Mouse (Mus musculus) neural tube, embryonic 12.5 days (tissue): ENCODE results near the gene Lhx4. TPM values are rescaled to one million over a fixed set of nuclear protein-coding genes. Genes with fewer than 3 reads are reported as not detected.

Experiments
- ATAC-seq: fragments of 200-750 bp; cut with Nextera tagmentation; 2 replicates; pipeline ENCODE4 v1.8.0; 2017; ENCODE audit warnings: low read depth, mild to moderate bottlenecking, moderate TSS enrichment, moderate library complexity; ENCODE audit not compliant: low FRiP score
- H3K27ac ChIP-seq: fragments of 300-500 bp; sonication (generic); 2 replicates; pipeline ENCODE4 v1.5.1; 2016
- H3K27me3 ChIP-seq: fragments of 300-500 bp; sonication (generic); replicated peaks from 2 replicates; pipeline ENCODE4 v1.6.1; 2016; ENCODE audit warnings: mild to moderate bottlenecking
- H3K36me3 ChIP-seq: fragments of 300-500 bp; sonication (generic); 2 replicates; pipeline ENCODE4 v1.6.1; 2016; ENCODE audit warnings: mild to moderate bottlenecking
- H3K4me1 ChIP-seq: fragments of 300-500 bp; sonication (generic); 2 replicates; pipeline ENCODE4 v1.6.1; 2016
- H3K4me2 ChIP-seq: fragments of 300-500 bp; sonication (generic); replicated peaks from 2 replicates; pipeline ENCODE4 v1.6.1; 2016; ENCODE audit warnings: mild to moderate bottlenecking
- H3K4me3 ChIP-seq: fragments of 300-500 bp; sonication (generic); 2 replicates; pipeline ENCODE4 v1.5.1; 2016
- H3K9ac ChIP-seq: fragments of 300-500 bp; sonication (generic); 2 replicates; pipeline ENCODE4 v1.6.1; 2016; ENCODE audit warnings: mild to moderate bottlenecking
- H3K9me3 ChIP-seq: fragments of 300-500 bp; sonication (generic); 2 replicates; pipeline ENCODE4 v1.6.1; 2016; ENCODE audit warnings: mild to moderate bottlenecking
- WGBS: fragments of 180-500 bp; shearing (Covaris S2); methylation state at CpG from one replicate; pipeline ENCODE4 v1.1.7; 2016; 5-methylcytosine and 5-hydroxymethylcytosine counted together
- polyA plus RNA-seq: library from polyadenylated mRNA; unstranded; fragments of >200 nt; fragmentation: Nextera tagmentation; extraction: Ambion mirVana; gene quantifications from 2 replicates; pipeline ENCODE4 v1.2.1, GENCODE M21; 2016

Lhx4 gene
- polyA plus RNA-seq: 12.3 and 22.8 TPM in 2 replicates

- no peak within 1 kb of the TSS for H3K9ac ChIP-seq
- H3K27ac ChIP-seq: no peak within 1 kb of the TSS
- WGBS: 64% methylated on average over 6 of the region's 6 CpGs
- H3K9me3 ChIP-seq: no peaks in the 10 kb centered on the region
- H3K4me2 ChIP-seq: no peak within 1 kb of the TSS
- ATAC-seq: peak; percentile 48; the same call in 1 of the 2 replicates
- peaks cover 6% of the 10 kb centered on the region for H3K4me1 ChIP-seq
- H3K36me3 ChIP-seq: no peaks in the 10 kb centered on the region
- H3K27me3 ChIP-seq: peaks cover 81% of the 10 kb centered on the region
- H3K4me3 ChIP-seq: no peak within 1 kb of the TSS
Observed at GRCm38 (mm10) chr1:155751484-155752255, at the start of gene Lhx4. Lhx4 (minus strand) TSS chr1:155751684.

GRCm38 (mm10) chr1:155798000-155798399 lies 46.5 kb upstream of the Lhx4 start:
- Histone ChIP-seq H3K9ac (no peak overlapping the region), H3K27me3 (no peaks in the 10 kb centered on the region), H3K36me3 (peaks cover 22% of the 10 kb centered on the region), H3K4me2 (no peak overlapping the region), H3K4me3 (no peak overlapping the region), H3K4me1 (no peaks in the 10 kb centered on the region), H3K27ac (no peak overlapping the region), H3K9me3 (no peaks in the 10 kb centered on the region)
- 90% methylated on average over 4 of the region's 4 CpGs for WGBS
- ATAC-seq: no peak

GRCm38 (mm10) chr1:155797425-155797824 lies 45.9 kb upstream of the Lhx4 start:
- peaks cover 20% of the 10 kb centered on the region for H3K36me3 ChIP-seq
- H3K27me3 ChIP-seq: no peaks in the 10 kb centered on the region
- H3K4me3 ChIP-seq: no peak overlapping the region
- no peaks in the 10 kb centered on the region for H3K4me1 ChIP-seq
- WGBS: 90% methylated on average over 4 of the region's 4 CpGs
- H3K27ac ChIP-seq: no peak overlapping the region
- no peaks in the 10 kb centered on the region for H3K9me3 ChIP-seq
- no peak for ATAC-seq
- no peak overlapping the region for H3K4me2 ChIP-seq
- no peak overlapping the region for H3K9ac ChIP-seq

- Histone ChIP-seq H3K4me1 (no peaks in the 10 kb centered on the region), H3K27me3 (no peaks in the 10 kb centered on the region), H3K4me2 (no peak overlapping the region), H3K27ac (no peak overlapping the region), H3K9me3 (no peaks in the 10 kb centered on the region), H3K36me3 (peaks cover 20% of the 10 kb centered on the region), H3K4me3 (no peak overlapping the region), H3K9ac (no peak overlapping the region)
- 79% methylated on average over 11 of the region's 11 CpGs for WGBS
- no peak for ATAC-seq
Observed at GRCm38 (mm10) chr1:155796757-155797405, 45.4 kb upstream of the Lhx4 start.

- Histone ChIP-seq H3K4me2 (no peak overlapping the region), H3K4me3 (no peak overlapping the region), H3K9me3 (no peaks in the 10 kb centered on the region), H3K27ac (no peak overlapping the region), H3K4me1 (peaks cover 6% of the 10 kb centered on the region), H3K9ac (no peak overlapping the region), H3K36me3 (peaks cover 20% of the 10 kb centered on the region), H3K27me3 (no peaks in the 10 kb centered on the region)
- no peak for ATAC-seq
- WGBS: 93% methylated on average over 5 of the region's 5 CpGs
Observed at GRCm38 (mm10) chr1:155795791-155796233, 44.3 kb upstream of the Lhx4 start.

- H3K4me2 ChIP-seq: no peak overlapping the region
- no peak for ATAC-seq
- peaks cover 20% of the 10 kb centered on the region for H3K36me3 ChIP-seq
- H3K4me3 ChIP-seq: no peak overlapping the region
- H3K4me1 ChIP-seq: peaks cover 16% of the 10 kb centered on the region
- H3K27me3 ChIP-seq: no peaks in the 10 kb centered on the region
- H3K9ac ChIP-seq: no peak overlapping the region
- 84% methylated on average over 6 of the region's 6 CpGs for WGBS
- no peak overlapping the region for H3K27ac ChIP-seq
- H3K9me3 ChIP-seq: no peaks in the 10 kb centered on the region
Observed at GRCm38 (mm10) chr1:155794855-155795254, 43.4 kb upstream of the Lhx4 start.

- ATAC-seq: no peak
- Histone ChIP-seq H3K36me3 (peaks cover 37% of the 10 kb centered on the region), H3K9ac (no peak overlapping the region), H3K4me3 (no peak overlapping the region), H3K4me2 (no peak overlapping the region), H3K4me1 (peaks cover 17% of the 10 kb centered on the region), H3K9me3 (no peaks in the 10 kb centered on the region), H3K27ac (no peak overlapping the region), H3K27me3 (no peaks in the 10 kb centered on the region)
- 66% methylated on average over 5 of the region's 5 CpGs for WGBS
Observed at GRCm38 (mm10) chr1:155791919-155792318, 40.4 kb upstream of the Lhx4 start.

- peak; percentile 88 for ATAC-seq
- H3K9me3 ChIP-seq: no peaks in the 10 kb centered on the region
- H3K27ac ChIP-seq: peak overlapping the region; percentile 57; the same call in 1 of the 2 replicates
- H3K27me3 ChIP-seq: no peaks in the 10 kb centered on the region
- peaks cover 17% of the 10 kb centered on the region for H3K4me1 ChIP-seq
- no peak overlapping the region for H3K9ac ChIP-seq
- peaks cover 40% of the 10 kb centered on the region for H3K36me3 ChIP-seq
- no peak overlapping the region for H3K4me2 ChIP-seq
- H3K4me3 ChIP-seq: no peak overlapping the region
- WGBS: 47% methylated on average over 16 of the region's 16 CpGs
Observed at GRCm38 (mm10) chr1:155790111-155790974, 38.9 kb upstream of the Lhx4 start.

- peaks cover 13% of the 10 kb centered on the region; the same call in 1 of the 2 replicates for H3K27me3 ChIP-seq
- peaks cover 16% of the 10 kb centered on the region for H3K4me1 ChIP-seq
- no peak overlapping the region for H3K4me2 ChIP-seq
- ATAC-seq: no peak
- H3K9me3 ChIP-seq: no peaks in the 10 kb centered on the region
- 60% methylated on average over 7 of the region's 7 CpGs for WGBS
- H3K9ac ChIP-seq: no peak overlapping the region
- no peak overlapping the region for H3K4me3 ChIP-seq
- H3K27ac ChIP-seq: no peak overlapping the region
- peaks cover 38% of the 10 kb centered on the region for H3K36me3 ChIP-seq
Observed at GRCm38 (mm10) chr1:155785886-155786285, 34.4 kb upstream of the Lhx4 start.

- Histone ChIP-seq H3K27ac (no peak overlapping the region), H3K27me3 (peaks cover 21% of the 10 kb centered on the region), H3K36me3 (peaks cover 40% of the 10 kb centered on the region), H3K4me1 (peaks cover 4% of the 10 kb centered on the region; the same call in 1 of the 2 replicates), H3K9ac (no peak overlapping the region), H3K4me3 (no peak overlapping the region), H3K4me2 (no peak overlapping the region), H3K9me3 (no peaks in the 10 kb centered on the region)
- WGBS: 38% methylated on average over 19 of the region's 19 CpGs
- ATAC-seq: peak; percentile 41; the same call in 1 of the 2 replicates
Observed at GRCm38 (mm10) chr1:155784343-155785205, 33.1 kb upstream of the Lhx4 start.

- peaks cover 26% of the 10 kb centered on the region for H3K27me3 ChIP-seq
- H3K4me3 ChIP-seq: no peak overlapping the region
- WGBS: 82% methylated on average over 5 of the region's 5 CpGs
- H3K27ac ChIP-seq: no peak overlapping the region
- H3K9me3 ChIP-seq: no peaks in the 10 kb centered on the region
- ATAC-seq: no peak
- peaks cover 33% of the 10 kb centered on the region for H3K36me3 ChIP-seq
- no peak overlapping the region for H3K9ac ChIP-seq
- peaks cover 4% of the 10 kb centered on the region; the same call in 1 of the 2 replicates for H3K4me1 ChIP-seq
- no peak overlapping the region for H3K4me2 ChIP-seq
Observed at GRCm38 (mm10) chr1:155782382-155782781, 30.9 kb upstream of the Lhx4 start.
